Mouse (Mus musculus): Measurements from ENCODE around the gene Sh3bp5l. TPM values are rescaled to one million over a fixed set of nuclear protein-coding genes. Genes with fewer than 3 reads are reported as not detected.

Sh3bp5l gene
- polyA plus RNA-seq, 1 experiment: 22.7 TPM

- WGBS: under 1% methylated on average over 63 of the region's 63 CpGs
- peak overlapping the region; percentile 75 for H3K4me3 ChIP-seq (ENCODE audit: low read depth, low read length)
- TF ChIP-seq CTCF (IDR thresholded peaks at IDR 0.05; ENCODE audit: extremely low read depth, insufficient read length, insufficient replicate concordance, low read depth, low read length): no peak
- TF ChIP-seq POLR2A (IDR thresholded peaks at IDR 0.05; ENCODE audit: low read depth, low read length): peak; percentile 77; the same call in 1 of the 2 replicates
- no peaks in the 10 kb centered on the region; the same call in 1 of the 2 replicates for H3K4me1 ChIP-seq (ENCODE audit: control insufficient read depth, insufficient read depth, insufficient read length, low read length)
- no peaks in the 10 kb centered on the region for H3K27me3 ChIP-seq (ENCODE audit: control insufficient read depth, insufficient read depth, low read length)
- peak overlapping the region; percentile 80 for H3K27ac ChIP-seq (ENCODE audit: insufficient read depth, low read depth, low read length)
- H3K36me3 ChIP-seq (ENCODE audit: control insufficient read depth, insufficient read depth, low read length): peaks cover 7% of the 10 kb centered on the region
Measured at GRCm38 (mm10) chr11:58322824-58323569, 7.5 kb upstream of the Sh3bp5l start.

GRCm38 (mm10) chr11:58323570-58324340 lies 6.8 kb upstream of the Sh3bp5l start:
- Histone ChIP-seq H3K27ac (ENCODE audit: insufficient read depth, low read depth, low read length) (peak overlapping the region; percentile 40), H3K4me3 (ENCODE audit: low read depth, low read length) (peak overlapping the region; percentile 75), H3K27me3 (ENCODE audit: control insufficient read depth, insufficient read depth, low read length) (no peaks in the 10 kb centered on the region), H3K36me3 (ENCODE audit: control insufficient read depth, insufficient read depth, low read length) (peaks cover 7% of the 10 kb centered on the region), H3K4me1 (ENCODE audit: control insufficient read depth, insufficient read depth, insufficient read length, low read length) (no peaks in the 10 kb centered on the region; the same call in 1 of the 2 replicates)
- WGBS: 4% methylated on average over 24 of the region's 24 CpGs
- TF ChIP-seq POLR2A (IDR thresholded peaks at IDR 0.05; ENCODE audit: low read depth, low read length) (no peak), CTCF (IDR thresholded peaks at IDR 0.05; ENCODE audit: extremely low read depth, insufficient read length, insufficient replicate concordance, low read depth, low read length) (no peak)

GRCm38 (mm10) chr11:58324614-58325229 lies 5.8 kb upstream of the Sh3bp5l start:
- Histone ChIP-seq H3K36me3 (ENCODE audit: control insufficient read depth, insufficient read depth, low read length) (peaks cover 1% of the 10 kb centered on the region; the same call in 1 of the 2 replicates), H3K4me1 (ENCODE audit: control insufficient read depth, insufficient read depth, insufficient read length, low read length) (peaks cover 7% of the 10 kb centered on the region), H3K4me3 (ENCODE audit: low read depth, low read length) (no peak overlapping the region), H3K27ac (ENCODE audit: insufficient read depth, low read depth, low read length) (no peak overlapping the region), H3K27me3 (ENCODE audit: control insufficient read depth, insufficient read depth, low read length) (no peaks in the 10 kb centered on the region)
- 69% methylated on average over 3 of the region's 3 CpGs for WGBS
- TF ChIP-seq POLR2A (IDR thresholded peaks at IDR 0.05; ENCODE audit: low read depth, low read length) (no peak), CTCF (IDR thresholded peaks at IDR 0.05; ENCODE audit: extremely low read depth, insufficient read length, insufficient replicate concordance, low read depth, low read length) (no peak)

- TF ChIP-seq CTCF (IDR thresholded peaks at IDR 0.05; ENCODE audit: extremely low read depth, insufficient read length, insufficient replicate concordance, low read depth, low read length) (peak; percentile 21; the same call in 1 of the 2 replicates), POLR2A (IDR thresholded peaks at IDR 0.05; ENCODE audit: low read depth, low read length) (no peak)
- peaks cover 14% of the 10 kb centered on the region for H3K4me1 ChIP-seq (ENCODE audit: control insufficient read depth, insufficient read depth, insufficient read length, low read length)
- no peak overlapping the region for H3K27ac ChIP-seq (ENCODE audit: insufficient read depth, low read depth, low read length)
- H3K4me3 ChIP-seq (ENCODE audit: low read depth, low read length): no peak overlapping the region
- peaks cover 1% of the 10 kb centered on the region; the same call in 1 of the 2 replicates for H3K36me3 ChIP-seq (ENCODE audit: control insufficient read depth, insufficient read depth, low read length)
- WGBS: 95% methylated on average over 3 of the region's 3 CpGs
- no peaks in the 10 kb centered on the region for H3K27me3 ChIP-seq (ENCODE audit: control insufficient read depth, insufficient read depth, low read length)
Measured at GRCm38 (mm10) chr11:58326781-58327180, 3.7 kb upstream of the Sh3bp5l start.

- TF ChIP-seq CTCF (IDR thresholded peaks at IDR 0.05; ENCODE audit: extremely low read depth, insufficient read length, insufficient replicate concordance, low read depth, low read length) (peak; percentile 21; the same call in 1 of the 2 replicates), POLR2A (IDR thresholded peaks at IDR 0.05; ENCODE audit: low read depth, low read length) (peak; percentile 62; the same call in 1 of the 2 replicates)
Measured at GRCm38 (mm10) chr11:58329906-58330275, 633 bp upstream of the Sh3bp5l start.

GRCm38 (mm10) chr11:58331149-58331495 lies 598 bp downstream of the Sh3bp5l start:
- Histone ChIP-seq H3K4me1 (ENCODE audit: control insufficient read depth, insufficient read depth, insufficient read length, low read length) (peaks cover 16% of the 10 kb centered on the region), H3K36me3 (ENCODE audit: control insufficient read depth, insufficient read depth, low read length) (peaks cover 10% of the 10 kb centered on the region), H3K27ac (ENCODE audit: insufficient read depth, low read depth, low read length) (peak overlapping the region; percentile 29; the same call in 1 of the 2 replicates), H3K4me3 (ENCODE audit: low read depth, low read length) (peak overlapping the region; percentile 88), H3K27me3 (ENCODE audit: control insufficient read depth, insufficient read depth, low read length) (no peaks in the 10 kb centered on the region)
- 7% methylated on average over 10 of the region's 10 CpGs for WGBS
- TF ChIP-seq CTCF (IDR thresholded peaks at IDR 0.05; ENCODE audit: extremely low read depth, insufficient read length, insufficient replicate concordance, low read depth, low read length) (no peak), POLR2A (IDR thresholded peaks at IDR 0.05; ENCODE audit: low read depth, low read length) (no peak)

More at GRCm38 (mm10) chr11:58329906-58330275, 633 bp upstream of the Sh3bp5l start:
- Histone ChIP-seq H3K4me3 (ENCODE audit: low read depth, low read length) (peak overlapping the region; percentile 88), H3K4me1 (ENCODE audit: control insufficient read depth, insufficient read depth, insufficient read length, low read length) (peaks cover 16% of the 10 kb centered on the region), H3K27me3 (ENCODE audit: control insufficient read depth, insufficient read depth, low read length) (no peaks in the 10 kb centered on the region), H3K36me3 (ENCODE audit: control insufficient read depth, insufficient read depth, low read length) (peaks cover 8% of the 10 kb centered on the region), H3K27ac (ENCODE audit: insufficient read depth, low read depth, low read length) (peak overlapping the region; percentile 25)
- under 1% methylated on average over 21 of the region's 21 CpGs for WGBS
